Mouse (Mus musculus): Measurements from ENCODE around the gene Ndufs4. TPM values are rescaled to one million over a fixed set of nuclear protein-coding genes. Genes with fewer than 3 reads are reported as not detected.

Ndufs4 gene
- polyA plus RNA-seq, 1 experiment from 2014 or later: 295 TPM

DNA sequence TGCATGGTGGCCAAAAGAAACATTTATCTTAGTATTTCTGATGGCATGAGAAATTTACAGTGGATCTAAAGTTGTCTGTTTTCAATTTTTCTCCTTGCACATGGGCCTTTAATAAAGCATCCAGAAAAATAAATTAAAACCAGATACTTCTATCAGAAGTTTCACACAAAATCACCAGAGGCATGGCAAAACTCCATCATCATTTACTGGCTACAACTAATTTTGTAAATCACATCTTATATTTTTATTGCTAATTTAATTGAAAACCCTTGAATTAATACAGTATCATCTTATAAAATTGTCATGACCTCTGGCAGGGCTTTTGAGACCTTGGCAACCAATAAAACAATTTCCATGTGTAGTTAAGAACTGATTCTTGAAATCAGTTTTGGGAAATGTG, 4.4 kb upstream of the Ndufs4 start:
- H3K4me2 ChIP-seq (replicated peaks): no peak overlapping the region
- H3K4me1 ChIP-seq: no peaks in the 10 kb centered on the region
- no peaks in the 10 kb centered on the region for H3K36me3 ChIP-seq
- H3K9ac ChIP-seq: no peak overlapping the region
- H3K9me3 ChIP-seq (replicated peaks): no peaks in the 10 kb centered on the region
- no peak overlapping the region for H3K27ac ChIP-seq
- H3K4me3 ChIP-seq: no peak overlapping the region
- no peak for ATAC-seq (ENCODE audit: low FRiP score)
- no peaks in the 10 kb centered on the region for H3K27me3 ChIP-seq

DNA sequence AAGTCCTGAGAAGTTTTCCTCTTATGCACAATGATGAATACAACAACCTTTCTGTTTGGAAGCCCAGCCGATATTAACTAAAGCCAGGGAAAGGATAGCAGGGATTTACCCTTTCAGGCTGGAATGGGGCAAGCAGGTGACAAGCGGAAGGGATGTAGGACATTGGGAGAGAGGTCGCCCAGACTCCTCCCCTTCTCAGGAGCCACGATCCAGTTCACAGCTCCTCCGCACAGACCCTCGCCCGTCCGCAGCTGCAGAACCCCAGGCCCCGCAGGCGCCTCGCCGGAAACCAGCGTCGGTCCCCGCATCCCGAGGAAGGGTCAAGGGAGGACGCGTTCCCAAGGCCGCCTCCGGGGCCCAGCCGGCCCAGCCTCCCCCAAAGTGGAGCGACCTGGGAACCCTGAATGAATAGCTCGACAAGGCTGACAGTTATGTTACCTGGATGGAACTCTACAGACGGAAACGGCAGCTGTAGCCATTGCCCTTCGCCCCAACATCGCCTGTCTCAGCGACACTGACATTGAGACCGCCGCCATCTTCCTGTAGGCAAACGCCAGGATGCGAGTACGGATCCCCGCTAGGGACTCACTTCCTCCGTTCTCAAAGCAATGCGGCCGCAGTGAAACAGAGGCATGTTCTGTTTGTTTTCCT, 412 bp downstream of the Ndufs4 start:
- H3K36me3 ChIP-seq: peaks cover 3% of the 10 kb centered on the region; the same call in 1 of the 2 replicates
- H3K4me1 ChIP-seq: peaks cover 7% of the 10 kb centered on the region; the same call in 1 of the 2 replicates
- peak overlapping the region; percentile 71 for H3K4me2 ChIP-seq (replicated peaks)
- H3K27ac ChIP-seq: peak overlapping the region; percentile 90
- peak overlapping the region; percentile 90 for H3K4me3 ChIP-seq
- H3K9ac ChIP-seq: peak overlapping the region; percentile 89
- WGBS: under 1% methylated on average over 37 of the region's 37 CpGs
- peak; percentile 92 for ATAC-seq (ENCODE audit: low FRiP score)
- H3K9me3 ChIP-seq (replicated peaks): no peaks in the 10 kb centered on the region
- H3K27me3 ChIP-seq: no peaks in the 10 kb centered on the region

DNA sequence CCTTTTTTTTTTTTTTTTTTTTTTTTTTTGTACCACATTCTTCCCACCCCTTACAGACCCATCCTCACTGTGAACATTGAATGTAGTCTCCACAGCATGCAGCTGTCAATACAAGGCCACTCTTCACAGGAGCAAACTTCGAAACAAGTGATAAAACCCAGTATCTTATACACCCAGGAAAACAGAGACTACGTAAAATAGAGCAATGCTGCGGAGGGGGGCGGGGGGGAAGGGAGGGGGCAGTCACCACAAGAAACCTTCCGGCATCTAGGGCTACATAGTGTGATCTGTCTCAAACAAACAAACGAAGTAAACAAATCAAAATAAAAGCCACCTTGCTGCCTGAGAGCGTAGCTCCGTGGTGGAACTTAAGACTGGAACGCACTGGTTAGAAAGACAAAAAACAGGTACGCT, 977 bp downstream of the Ndufs4 start:
- H3K4me2 ChIP-seq (replicated peaks): peak overlapping the region; percentile 71
- H3K9me3 ChIP-seq (replicated peaks): no peaks in the 10 kb centered on the region
- peak overlapping the region; percentile 90 for H3K4me3 ChIP-seq
- H3K36me3 ChIP-seq: peaks cover 8% of the 10 kb centered on the region; the same call in 1 of the 2 replicates
- H3K4me1 ChIP-seq: peaks cover 7% of the 10 kb centered on the region; the same call in 1 of the 2 replicates
- WGBS: 12% methylated on average over 10 of the region's 10 CpGs
- peak overlapping the region; percentile 89 for H3K9ac ChIP-seq
- H3K27ac ChIP-seq: peak overlapping the region; percentile 90
- H3K27me3 ChIP-seq: no peaks in the 10 kb centered on the region
- peak; percentile 53; the same call in 1 of the 2 replicates for ATAC-seq (ENCODE audit: low FRiP score)

DNA sequence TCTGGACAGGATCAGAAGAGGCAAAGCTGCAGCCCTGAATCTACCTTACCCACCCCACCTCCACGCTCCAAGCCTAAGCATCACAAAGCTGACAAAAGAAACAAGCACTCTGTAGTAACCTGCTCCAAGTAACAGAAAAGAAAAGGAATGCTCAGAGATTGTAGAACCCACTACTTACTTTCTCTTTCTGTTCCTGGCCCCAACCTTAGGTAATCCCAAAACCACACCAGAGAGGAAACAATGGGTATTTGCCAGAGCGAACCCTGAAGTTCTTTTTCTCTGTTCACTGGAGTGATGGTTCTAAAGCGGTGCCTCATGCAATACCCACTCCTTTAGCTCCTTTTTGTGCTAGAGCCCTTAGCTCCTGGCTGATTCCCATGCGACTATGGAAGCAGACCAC, 11.5 kb downstream of the Ndufs4 start:
- H3K4me3 ChIP-seq: no peak overlapping the region
- H3K36me3 ChIP-seq: peaks cover 18% of the 10 kb centered on the region
- H3K4me1 ChIP-seq: no peaks in the 10 kb centered on the region
- no peaks in the 10 kb centered on the region; the same call in 1 of the 2 replicates for H3K9me3 ChIP-seq (replicated peaks)
- H3K27me3 ChIP-seq: no peaks in the 10 kb centered on the region
- 89% methylated on average over 4 of the region's 4 CpGs for WGBS
- no peak overlapping the region for H3K4me2 ChIP-seq (replicated peaks)
- no peak overlapping the region for H3K9ac ChIP-seq
- no peak for ATAC-seq (ENCODE audit: low FRiP score)
- no peak overlapping the region for H3K27ac ChIP-seq

DNA sequence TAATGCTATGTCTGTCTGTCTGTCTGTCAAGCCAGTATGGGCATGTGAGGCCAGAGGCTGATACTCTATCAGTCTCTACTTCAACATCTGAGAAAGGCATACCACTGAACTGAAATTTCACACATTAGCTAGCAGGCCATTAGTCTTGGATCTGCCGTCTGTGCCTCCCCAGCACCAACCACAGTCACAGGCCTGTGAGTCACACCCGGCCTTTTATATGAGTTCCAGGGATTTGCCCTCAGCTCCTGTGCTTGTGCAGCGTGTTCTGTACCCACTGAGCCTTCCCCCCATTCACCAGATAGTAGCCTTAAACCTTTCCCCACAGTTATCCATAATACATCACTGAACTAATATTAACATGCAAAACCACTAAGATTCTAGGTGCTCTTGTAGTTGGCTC, 26.0 kb downstream of the Ndufs4 start:
- Histone ChIP-seq H3K27me3 (no peaks in the 10 kb centered on the region), H3K9me3 (replicated peaks) (no peaks in the 10 kb centered on the region), H3K9ac (no peak overlapping the region), H3K4me3 (no peak overlapping the region), H3K36me3 (no peaks in the 10 kb centered on the region), H3K27ac (no peak overlapping the region), H3K4me2 (replicated peaks) (no peak overlapping the region), H3K4me1 (no peaks in the 10 kb centered on the region)
- ATAC-seq (ENCODE audit: low FRiP score): no peak
- WGBS: 83% methylated on average over 3 of the region's 3 CpGs

DNA sequence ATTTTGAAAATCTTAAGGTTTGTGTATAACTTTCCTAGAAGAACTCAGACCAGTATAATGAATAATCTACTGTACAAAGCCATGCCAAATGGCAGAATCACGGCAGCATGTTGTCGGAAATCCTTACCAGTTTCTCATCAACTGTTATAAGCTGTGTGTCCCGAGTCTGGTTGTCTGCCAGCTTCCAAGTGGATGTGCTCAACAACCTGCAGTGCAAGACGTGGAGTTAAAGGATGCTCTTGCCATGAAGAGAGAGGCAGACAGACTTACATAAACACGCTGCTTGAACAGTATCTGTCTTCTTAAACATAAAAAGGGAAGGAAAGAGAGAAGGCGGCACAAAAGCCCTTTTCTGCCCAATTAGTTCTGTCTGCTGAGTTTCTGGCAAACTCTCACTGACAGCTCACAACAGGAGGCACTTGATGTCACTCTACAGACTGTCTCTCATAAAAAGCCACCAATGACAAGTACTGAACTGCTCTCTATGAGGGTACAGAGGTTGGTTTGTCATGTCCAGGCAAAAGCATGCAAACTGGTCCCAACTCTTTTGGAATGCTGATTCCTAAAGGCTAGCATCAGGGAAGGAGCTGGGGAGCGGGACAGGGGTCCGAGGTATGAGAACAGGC, 36.6 kb downstream of the Ndufs4 start:
- ATAC-seq (ENCODE audit: low FRiP score): peak; percentile 75
- 53% methylated on average over 8 of the region's 8 CpGs for WGBS
- no peaks in the 10 kb centered on the region for H3K9me3 ChIP-seq (replicated peaks)
- no peaks in the 10 kb centered on the region for H3K27me3 ChIP-seq
- H3K4me1 ChIP-seq: peaks cover 6% of the 10 kb centered on the region; the same call in 1 of the 2 replicates
- H3K4me3 ChIP-seq: no peak overlapping the region
- no peak overlapping the region for H3K4me2 ChIP-seq (replicated peaks)
- H3K27ac ChIP-seq: no peak overlapping the region
- no peaks in the 10 kb centered on the region for H3K36me3 ChIP-seq
- no peak overlapping the region for H3K9ac ChIP-seq

DNA sequence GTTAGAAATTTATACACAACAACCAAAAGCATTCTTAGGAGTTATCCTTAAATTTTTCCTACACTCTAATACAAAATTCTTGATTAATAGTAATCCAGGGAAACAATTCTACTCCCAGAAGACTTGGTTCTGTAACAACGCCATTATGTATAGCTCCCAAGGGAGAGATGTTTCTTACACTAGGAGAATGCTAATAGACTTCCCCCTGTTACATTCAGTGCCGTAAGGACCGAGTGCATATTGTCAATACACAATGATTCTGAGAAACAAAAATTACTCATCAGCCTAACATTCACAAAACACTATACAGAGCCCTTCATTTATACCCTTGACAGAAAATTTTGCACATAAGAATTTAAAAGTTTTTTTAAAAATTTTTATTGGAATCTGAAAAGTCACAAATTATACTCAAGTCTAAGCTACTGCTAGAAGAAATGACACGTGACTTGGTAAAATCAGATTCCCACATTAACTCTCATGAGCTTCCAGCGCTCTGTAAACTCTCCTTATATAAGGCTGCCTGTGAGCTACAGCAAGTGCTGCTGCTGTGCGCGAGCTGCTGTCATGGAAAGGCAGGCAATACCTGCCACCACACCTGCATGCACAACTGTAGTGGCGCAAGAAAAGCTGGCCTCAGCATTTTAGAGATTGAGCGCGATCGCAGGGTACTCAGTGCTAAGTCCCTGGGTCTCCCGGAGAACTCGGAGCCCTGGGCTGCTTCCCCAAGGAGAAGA, 42.9 kb downstream of the Ndufs4 start:
- H3K36me3 ChIP-seq: no peaks in the 10 kb centered on the region
- H3K9me3 ChIP-seq (replicated peaks): no peaks in the 10 kb centered on the region
- peaks cover 17% of the 10 kb centered on the region for H3K4me1 ChIP-seq
- no peak overlapping the region for H3K4me3 ChIP-seq
- H3K9ac ChIP-seq: no peak overlapping the region
- 65% methylated on average over 13 of the region's 13 CpGs for WGBS
- H3K27me3 ChIP-seq: no peaks in the 10 kb centered on the region
- no peak overlapping the region for H3K27ac ChIP-seq
- H3K4me2 ChIP-seq (replicated peaks): no peak overlapping the region
- ATAC-seq (ENCODE audit: low FRiP score): peak; percentile 71; the same call in 1 of the 2 replicates

DNA sequence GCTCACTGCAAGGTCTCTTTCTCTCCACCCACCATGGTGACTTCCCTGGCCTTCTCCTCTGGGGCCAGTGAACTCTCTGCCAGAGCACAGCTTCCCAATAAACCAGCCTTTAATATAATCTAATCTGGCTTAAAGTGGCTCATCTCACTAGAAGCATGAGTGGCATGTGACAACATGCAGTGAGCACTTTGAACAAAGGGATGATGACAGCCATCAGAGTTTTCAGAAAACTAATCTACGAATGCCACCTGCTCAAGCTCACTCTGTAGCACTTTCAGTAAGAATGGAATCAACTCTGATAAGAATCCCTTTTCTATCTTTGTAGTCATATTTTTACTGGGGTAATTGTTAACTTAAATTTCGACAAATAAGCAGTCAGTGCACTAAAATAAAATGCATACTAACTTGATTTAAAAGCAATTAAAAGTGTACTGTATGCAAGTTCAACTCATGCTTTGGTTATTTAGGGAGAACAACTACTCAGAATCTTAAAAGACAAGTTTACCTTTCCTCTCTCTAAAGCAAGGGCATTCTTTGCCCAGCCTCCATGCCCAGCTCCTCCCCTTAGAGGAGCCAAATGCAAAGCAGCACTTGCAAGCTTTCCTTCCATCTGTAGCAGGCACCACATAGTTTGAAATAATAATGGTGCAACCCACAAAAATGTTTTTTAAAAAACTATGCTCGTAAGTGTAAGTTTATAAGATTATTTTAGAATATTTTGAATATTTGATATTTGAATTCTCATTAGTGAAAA, 43.7 kb downstream of the Ndufs4 start:
- Histone ChIP-seq H3K4me2 (replicated peaks) (no peak overlapping the region), H3K9ac (no peak overlapping the region), H3K27me3 (no peaks in the 10 kb centered on the region), H3K4me3 (no peak overlapping the region), H3K4me1 (peaks cover 17% of the 10 kb centered on the region), H3K36me3 (no peaks in the 10 kb centered on the region), H3K27ac (no peak overlapping the region), H3K9me3 (replicated peaks) (no peaks in the 10 kb centered on the region)
- 69% methylated on average over 3 of the region's 3 CpGs for WGBS
- ATAC-seq (ENCODE audit: low FRiP score): no peak

DNA sequence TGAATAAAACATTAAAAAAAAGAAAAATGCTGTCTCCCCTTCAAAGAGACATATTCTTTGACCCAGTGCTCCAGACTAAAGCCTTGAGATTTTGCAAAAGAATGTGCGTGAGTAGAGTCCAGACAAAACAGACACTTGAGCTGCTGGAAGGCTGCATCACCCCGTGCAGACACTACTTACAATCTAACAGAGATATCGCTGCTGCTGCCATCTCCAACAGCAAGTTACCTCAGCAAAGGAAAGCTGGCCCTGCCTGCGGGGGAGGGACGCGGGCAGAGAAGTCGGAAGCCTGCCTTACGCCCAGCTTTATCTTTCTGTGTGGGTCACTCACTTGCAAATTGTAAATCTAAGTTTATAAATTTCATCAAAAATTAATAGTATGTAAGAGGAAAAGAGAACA, 45.1 kb downstream of the Ndufs4 start:
- no peak overlapping the region for H3K9ac ChIP-seq

DNA sequence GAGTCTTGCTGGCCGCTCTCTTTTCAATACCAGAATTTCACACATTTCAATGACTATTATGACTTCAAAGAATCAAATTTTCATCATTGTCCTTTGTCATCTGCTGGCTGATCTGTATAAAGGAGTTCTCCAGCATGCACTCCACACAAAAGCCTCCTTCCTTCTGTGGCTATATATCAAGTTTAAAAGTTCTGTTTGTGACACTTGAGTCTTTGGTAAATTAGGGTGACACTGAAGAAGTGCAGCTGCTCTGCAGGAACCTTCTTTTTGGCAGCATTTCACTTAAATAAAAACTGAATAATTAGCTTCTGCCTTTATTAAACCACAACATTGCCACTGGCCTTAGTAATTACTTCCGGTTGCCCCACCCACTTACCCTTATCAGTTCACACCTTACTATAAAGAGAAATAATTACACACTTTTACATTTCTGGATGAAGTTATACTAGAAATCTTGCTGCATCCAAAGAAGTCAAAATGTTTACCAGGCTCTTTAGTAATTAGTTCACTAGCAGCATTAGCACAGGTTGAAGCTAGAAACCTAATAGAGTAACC, 68.1 kb downstream of the Ndufs4 start:
- ATAC-seq (ENCODE audit: low FRiP score): no peak
- H3K4me3 ChIP-seq: no peak overlapping the region
- no peaks in the 10 kb centered on the region for H3K27me3 ChIP-seq
- H3K9ac ChIP-seq: no peak overlapping the region
- H3K4me1 ChIP-seq: no peaks in the 10 kb centered on the region
- no peaks in the 10 kb centered on the region for H3K36me3 ChIP-seq
- no peak overlapping the region for H3K4me2 ChIP-seq (replicated peaks)
- 65% methylated on average over 2 of the region's 2 CpGs for WGBS
- no peak overlapping the region for H3K27ac ChIP-seq
- no peaks in the 10 kb centered on the region for H3K9me3 ChIP-seq (replicated peaks)

More for the DNA sequence above, 45.1 kb downstream of the Ndufs4 start:
- ATAC-seq (ENCODE audit: low FRiP score): no peak
- peaks cover 17% of the 10 kb centered on the region for H3K4me1 ChIP-seq
- no peaks in the 10 kb centered on the region for H3K9me3 ChIP-seq (replicated peaks)
- 21% methylated on average over 8 of the region's 8 CpGs for WGBS
- H3K4me2 ChIP-seq (replicated peaks): no peak overlapping the region
- no peaks in the 10 kb centered on the region for H3K36me3 ChIP-seq
- no peaks in the 10 kb centered on the region for H3K27me3 ChIP-seq
- no peak overlapping the region for H3K27ac ChIP-seq
- no peak overlapping the region for H3K4me3 ChIP-seq

DNA sequence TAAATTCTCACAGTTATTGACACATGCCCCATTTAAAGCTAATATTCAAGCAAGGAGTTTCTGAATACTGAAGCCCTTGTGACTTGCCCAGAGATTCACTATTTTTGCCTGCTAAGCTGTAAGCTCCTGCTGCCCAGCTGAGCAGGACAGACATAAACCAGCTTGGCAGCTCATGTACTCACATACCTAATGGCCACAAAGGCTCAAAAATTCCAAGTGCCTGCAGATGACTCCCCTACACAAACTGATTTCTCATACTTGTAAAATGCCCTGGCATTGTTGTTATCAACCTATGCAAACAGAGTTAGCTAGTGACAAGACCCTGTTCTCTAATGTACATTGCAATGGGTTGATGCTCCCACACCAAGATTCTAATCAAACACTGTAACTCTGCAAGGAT, 68.9 kb downstream of the Ndufs4 start:
- no peak overlapping the region for H3K4me3 ChIP-seq
- no peaks in the 10 kb centered on the region for H3K4me1 ChIP-seq
- H3K9me3 ChIP-seq (replicated peaks): no peaks in the 10 kb centered on the region
- H3K9ac ChIP-seq: no peak overlapping the region
- no peak overlapping the region for H3K4me2 ChIP-seq (replicated peaks)
- no peak for ATAC-seq (ENCODE audit: low FRiP score)
- H3K27me3 ChIP-seq: no peaks in the 10 kb centered on the region
- H3K36me3 ChIP-seq: no peaks in the 10 kb centered on the region
- no peak overlapping the region for H3K27ac ChIP-seq

DNA sequence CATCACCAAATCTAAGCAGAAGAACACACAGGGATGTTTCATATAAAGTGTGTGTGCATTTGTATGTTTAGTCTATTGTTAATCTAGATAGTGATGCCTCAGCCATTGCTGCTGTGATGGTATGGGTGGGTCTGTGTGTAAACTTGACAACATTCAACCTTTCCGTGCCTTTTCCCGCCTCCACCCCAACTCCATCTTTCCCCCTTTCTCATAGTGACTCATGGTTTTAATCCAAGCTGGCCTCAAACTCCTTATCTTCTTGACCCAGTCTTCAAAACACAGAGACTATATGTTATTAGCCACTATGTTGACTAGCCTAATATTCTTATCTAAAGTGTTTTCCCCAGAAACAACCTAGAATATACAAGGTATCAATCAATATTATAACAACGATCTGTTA, 72.7 kb downstream of the Ndufs4 start:
- H3K9me3 ChIP-seq (replicated peaks): no peaks in the 10 kb centered on the region
- no peaks in the 10 kb centered on the region; the same call in 1 of the 2 replicates for H3K36me3 ChIP-seq
- WGBS: 95% methylated on average over 3 of the region's 3 CpGs
- H3K27me3 ChIP-seq: no peaks in the 10 kb centered on the region
- no peak for ATAC-seq (ENCODE audit: low FRiP score)
- H3K4me1 ChIP-seq: no peaks in the 10 kb centered on the region
- no peak overlapping the region for H3K4me3 ChIP-seq
- H3K27ac ChIP-seq: no peak overlapping the region
- H3K9ac ChIP-seq: no peak overlapping the region
- no peak overlapping the region for H3K4me2 ChIP-seq (replicated peaks)

All from hindbrain, embryonic 12.5 days (tissue).